In the genomic region with DNA sequence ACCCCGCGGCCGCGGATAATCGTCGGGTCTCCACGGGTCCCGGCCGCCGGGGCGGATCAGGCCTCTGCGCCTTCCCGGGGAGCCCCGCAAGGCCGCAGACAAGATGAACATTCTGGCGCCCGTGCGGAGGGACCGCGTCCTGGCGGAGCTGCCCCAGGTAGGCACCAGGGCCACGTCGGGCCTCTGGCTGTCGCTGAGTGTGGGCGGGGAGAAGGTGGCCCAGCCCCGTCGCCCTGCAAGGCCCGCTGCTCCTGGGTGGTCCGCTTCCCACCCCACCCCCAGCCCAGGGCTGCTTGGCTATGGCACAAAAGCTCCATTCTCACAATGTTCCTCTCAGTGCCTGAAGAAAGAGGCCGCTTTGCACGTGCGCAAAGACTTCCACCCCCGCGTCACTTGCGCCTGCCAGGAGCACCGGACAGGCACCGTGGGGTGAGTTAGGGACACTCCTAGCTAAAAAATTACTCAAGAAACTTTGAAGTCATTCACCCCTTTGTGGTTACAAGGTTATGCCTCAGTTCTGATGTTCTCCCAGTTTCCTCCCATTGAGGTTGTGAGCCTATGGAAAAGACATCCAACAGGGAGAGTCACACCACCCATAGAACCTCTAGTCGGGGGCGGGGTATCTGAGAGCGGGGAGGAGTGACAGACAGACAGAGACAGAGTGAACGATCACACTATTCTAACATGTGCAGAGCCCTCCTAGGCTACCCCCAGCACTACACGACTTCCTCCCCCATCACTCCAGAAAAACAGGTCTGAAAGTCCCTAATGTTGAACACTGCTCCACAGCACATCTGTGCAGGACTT, we compare ENCODE assay signal across 8 mouse cellular contexts. TPM values are rescaled to one million over a fixed set of nuclear protein-coding genes. Genes with fewer than 3 reads are reported as not detected.
A peak's percentile ranks its signal among the peaks of the same experiment; 100 is the strongest.
DNase-seq lines count a peak whose midpoint lies in the region; ATAC-seq and TF ChIP-seq lines count a peak whose summit lies in the region.

No protein-coding gene starts in this region.

- in situ Hi-C loops in ES-E14 (cut with MboI; ENCODE audit: low sequenced_read_pairs in 2 of 2, unreplicated experiment in 2 of 2) = no loop called here

- peaks cover 6 to 9% of the 10 kb centered on the region in 2 experiments for H3K4me1 ChIP-seq in ES-E14 (ENCODE audit: control insufficient read depth in 2 of 2, insufficient read depth in 2 of 2, low read length in 2 of 2, poor library complexity in 1 of 2)
- peaks cover 34% of the 10 kb centered on the region for H3K4me1 ChIP-seq in hindbrain, embryonic 10.5 days (replicated peaks)
- peaks cover 9% of the 10 kb centered on the region; the same call in 1 of the 2 replicates for H3K4me1 ChIP-seq in lung, postnatal 0 days (ENCODE audit: insufficient read depth, low read depth, low read length)

- H3K27ac ChIP-seq in ES-E14 (ENCODE audit: insufficient read depth, low read depth, low read length, poor library complexity, severe bottlenecking) = peak overlapping the region; percentile 74
- peak overlapping the region; percentile 98 for H3K27ac ChIP-seq in hindbrain, embryonic 10.5 days
- peak overlapping the region; percentile 95 for H3K27ac ChIP-seq in lung, postnatal 0 days (ENCODE audit: low read length)

- H3K4me2 ChIP-seq in lung, postnatal 0 days (replicated peaks; ENCODE audit: low read depth, low read length) = peak overlapping the region; percentile 87

- no peaks in the 10 kb centered on the region for H3K9me3 ChIP-seq in ES-E14 (ENCODE audit: control insufficient read depth, insufficient read depth, low read depth, low read length)
- no peaks in the 10 kb centered on the region for H3K9me3 ChIP-seq in hindbrain, embryonic 10.5 days
- no peaks in the 10 kb centered on the region for H3K9me3 ChIP-seq in lung, postnatal 0 days (ENCODE audit: low read length)

- no peak for TF ChIP-seq CTCF in lung, postnatal 0 days (IDR thresholded peaks at IDR 0.05)

- no peak for TF ChIP-seq EP300 in lung, postnatal 0 days (IDR thresholded peaks at IDR 0.05)

- DNase-seq in ES-E14 (ENCODE audit: low read depth, low spot score) = no peak
- DNase-seq in adrenal gland, postnatal 36 days = peak; percentile 71 to 81
- peak; percentile 94 for DNase-seq in hindbrain, embryonic 10.5 days (ENCODE audit: low spot score)
- peak; percentile 63 for DNase-seq in layer of hippocampus, adult 9-11 months
- peak; percentile 87 for DNase-seq in lung, postnatal 0 days (ENCODE audit: low spot score)
- peak; percentile 74 for DNase-seq in ovary, postnatal 36 days (ENCODE audit: low spot score)

- H3K36me3 ChIP-seq in ES-E14 (ENCODE audit: control insufficient read depth, insufficient read depth, low read length, poor library complexity, severe bottlenecking) = peaks cover 14% of the 10 kb centered on the region
- H3K36me3 ChIP-seq in hindbrain, embryonic 10.5 days = peaks cover 37% of the 10 kb centered on the region
- H3K36me3 ChIP-seq in lung, postnatal 0 days (ENCODE audit: insufficient read depth, low read length) = no peaks in the 10 kb centered on the region

- H3K27me3 ChIP-seq in hindbrain, embryonic 10.5 days (ENCODE audit: insufficient read depth, poor library complexity, severe bottlenecking) = 0 out of 2 replicates have a peak, but pooled peaks cover 3% of the 10 kb centered on the region
- no peaks in the 10 kb centered on the region for H3K27me3 ChIP-seq in lung, postnatal 0 days (replicated peaks; ENCODE audit: insufficient read depth, low read length)

- H3K4me3 ChIP-seq in ES-E14 (ENCODE audit: insufficient read depth in 1 of 2, low read depth in 1 of 2, low read length in 2 of 2, poor library complexity in 1 of 2, severe bottlenecking in 1 of 2) = peak overlapping the region; percentile 88 to 94
- H3K4me3 ChIP-seq in hindbrain, embryonic 10.5 days = peak overlapping the region; percentile 73
- H3K4me3 ChIP-seq in lung, postnatal 0 days (ENCODE audit: low read depth, low read length) = peak overlapping the region; percentile 71

- peak overlapping the region; percentile 94 for H3K9ac ChIP-seq in ES-E14 (ENCODE audit: insufficient read depth, low read depth, low read length, poor library complexity, severe bottlenecking)
- H3K9ac ChIP-seq in lung, postnatal 0 days (replicated peaks; ENCODE audit: low read depth) = peak overlapping the region; percentile 77

- ATAC-seq in frontal cortex, adult (ENCODE audit: low TSS enrichment) = peak; percentile 50; the same call in 1 of the 2 replicates
- ATAC-seq in lung, postnatal 0 days = peak; percentile 76
- no peak for ATAC-seq in megakaryocyte progenitor cell, adult 5-6 weeks (replicated peaks; ENCODE audit: poor library complexity)

- under 1% methylated on average over 42 of the region's 42 CpGs for WGBS in hindbrain, embryonic 10.5 days
- 1% methylated on average over 31 of the region's 42 CpGs for WGBS in lung, postnatal 0 days

TF ChIP-seq in ES-E14, 5 proteins besides CTCF, POLR2A, EP300 and RAD21:
- TF ChIP-seq CHD2 (IDR thresholded peaks at IDR 0.05; ENCODE audit: low read depth, low read length) = no peak
- no peak for TF ChIP-seq ZC3H11A (IDR thresholded peaks at IDR 0.05; ENCODE audit: borderline replicate concordance, low read depth, low read length)
- TF ChIP-seq ZNF384 (IDR thresholded peaks at IDR 0.05; ENCODE audit: low read depth, low read length) = no peak
- no peak for TF ChIP-seq MAFK (IDR thresholded peaks at IDR 0.05; ENCODE audit: insufficient read depth, low read depth, low read length)
- no peak for TF ChIP-seq HCFC1 (IDR thresholded peaks at IDR 0.05; ENCODE audit: borderline replicate concordance, insufficient read depth, low read length)

RNA-seq across cellular contexts. Expression of a gene that starts 1.2 kb away (rescaled TPM):
- 33.8 and 36.1 TPM in 2 replicates for total RNA-seq in ES-E14 (2012; rRNA removed)
- 10 to 100 TPM; 85.9 to 89.9 TPM for total RNA-seq in adrenal gland, postnatal 36 days (2021)
- polyA plus RNA-seq in hindbrain, embryonic 10.5 days (2016; fragmentation: Nextera tagmentation; extraction: Ambion mirVana) = 71.8 and 80.5 TPM in 2 replicates
- 103 and 104 TPM in 2 replicates for polyA plus RNA-seq in lung, postnatal 0 days (2015; fragmentation: Nextera tagmentation; extraction: Ambion mirVana)
- 1.3 and 1.5 TPM in 2 replicates for total RNA-seq in megakaryocyte progenitor cell, adult 5-6 weeks (2015)
- total RNA-seq in megakaryocyte progenitor cell, adult 5-6 weeks (2017) = 1.3 and 2.4 TPM in 2 replicates

RNA-seq across cellular contexts. Expression of a gene that starts 3.8 kb away (rescaled TPM):
- total RNA-seq in ES-E14 (2012; rRNA removed) = 0.80 and 1.1 TPM in 2 replicates
- total RNA-seq in adrenal gland, postnatal 36 days (2021) = 10 to 100 TPM; 14.1 to 15.2 TPM
- polyA plus RNA-seq in hindbrain, embryonic 10.5 days (2016; fragmentation: Nextera tagmentation; extraction: Ambion mirVana) = 1.6 and 1.8 TPM in 2 replicates
- 8.1 and 11.2 TPM in 2 replicates for polyA plus RNA-seq in lung, postnatal 0 days (2015; fragmentation: Nextera tagmentation; extraction: Ambion mirVana)
- 0.10 and 0.15 TPM in 2 replicates for total RNA-seq in megakaryocyte progenitor cell, adult 5-6 weeks (2015)
- total RNA-seq in megakaryocyte progenitor cell, adult 5-6 weeks (2017) = not detected in 2 replicates

RNA-seq across cellular contexts. Expression of a gene that starts 6.1 kb away (rescaled TPM):
- total RNA-seq in ES-E14 (2012; rRNA removed) = 2,611 and 2,664 TPM in 2 replicates
- 1,000 to 10,000 TPM; 1,640 to 1,911 TPM for total RNA-seq in adrenal gland, postnatal 36 days (2021)
- 1,007 and 1,099 TPM in 2 replicates for polyA plus RNA-seq in hindbrain, embryonic 10.5 days (2016; fragmentation: Nextera tagmentation; extraction: Ambion mirVana)
- 991 and 1,079 TPM in 2 replicates for polyA plus RNA-seq in lung, postnatal 0 days (2015; fragmentation: Nextera tagmentation; extraction: Ambion mirVana)
- 3,991 and 4,341 TPM in 2 replicates for total RNA-seq in megakaryocyte progenitor cell, adult 5-6 weeks (2015)
- total RNA-seq in megakaryocyte progenitor cell, adult 5-6 weeks (2017) = 2,958 and 3,443 TPM in 2 replicates

RNA-seq across cellular contexts. Expression of a gene that starts 12.9 kb away (rescaled TPM):
- 75.6 and 78.6 TPM in 2 replicates for total RNA-seq in ES-E14 (2012; rRNA removed)
- total RNA-seq in adrenal gland, postnatal 36 days (2021) = 10 to 100 TPM; 41.5 to 88.1 TPM
- 7.0 and 8.9 TPM in 2 replicates for polyA plus RNA-seq in hindbrain, embryonic 10.5 days (2016; fragmentation: Nextera tagmentation; extraction: Ambion mirVana)
- polyA plus RNA-seq in lung, postnatal 0 days (2015; fragmentation: Nextera tagmentation; extraction: Ambion mirVana) = 18.2 and 20.0 TPM in 2 replicates
- total RNA-seq in megakaryocyte progenitor cell, adult 5-6 weeks (2015) = 4.0 and 6.3 TPM in 2 replicates
- 3.5 TPM in 2 replicates for total RNA-seq in megakaryocyte progenitor cell, adult 5-6 weeks (2017)

RNA-seq across cellular contexts. Expression of a gene that starts 13.0 kb away (rescaled TPM):
- 15.3 and 25.4 TPM in 2 replicates for total RNA-seq in ES-E14 (2012; rRNA removed)
- total RNA-seq in adrenal gland, postnatal 36 days (2021) = 10 to 100 TPM; 10.5 to 11.3 TPM
- 11.3 and 12.1 TPM in 2 replicates for polyA plus RNA-seq in hindbrain, embryonic 10.5 days (2016; fragmentation: Nextera tagmentation; extraction: Ambion mirVana)
- polyA plus RNA-seq in lung, postnatal 0 days (2015; fragmentation: Nextera tagmentation; extraction: Ambion mirVana) = 11.7 and 14.4 TPM in 2 replicates
- 4.4 and 7.8 TPM in 2 replicates for total RNA-seq in megakaryocyte progenitor cell, adult 5-6 weeks (2015)
- total RNA-seq in megakaryocyte progenitor cell, adult 5-6 weeks (2017) = 3.4 and 6.0 TPM in 2 replicates

Comparison
In these comparisons a context has a peak if more than half of its experiments do, and no peak if none do; other contexts are left out.
1. RNA of a gene that starts 1.2 kb away (total RNA-seq): 85.9 to 89.9 TPM in adrenal gland, postnatal 36 days and 33.8 to 36.1 TPM in ES-E14; 1.3 to 2.4 TPM in megakaryocyte progenitor cell, adult 5-6 weeks; every median in the first group is over 10 times any median in the second.
2. Peak in every context shown above with its lines, with median percentiles within 50 percentile points of each other: H3K27ac ChIP-seq and H3K4me3 ChIP-seq.